Mouse (Mus musculus) hindbrain, embryonic 16.5 days (tissue): ENCODE measurements around the gene Hps4. TPM values are rescaled to one million over a fixed set of nuclear protein-coding genes. Genes with fewer than 3 reads are reported as not detected.

Experiments
- ATAC-seq: fragments of 200-750 bp; cut with Nextera tagmentation; 2 replicates; pipeline ENCODE4 v1.8.0; 2017; ENCODE audit warnings: moderate TSS enrichment, moderate library complexity
- H3K27ac ChIP-seq: fragments of 300-500 bp; sonication (generic); 2 replicates; pipeline ENCODE4 v1.5.1; 2014; ENCODE audit warnings: low read depth, mild to moderate bottlenecking, control low read depth, low read length, moderate library complexity
- H3K27me3 ChIP-seq: fragments of 300-500 bp; sonication (generic); replicated peaks from 2 replicates; pipeline ENCODE4 v1.6.1; 2014; ENCODE audit warnings: low read length; ENCODE audit not compliant: control insufficient read depth, insufficient read depth
- H3K36me3 ChIP-seq: fragments of 300-500 bp; sonication (generic); 2 replicates; pipeline ENCODE4 v1.6.1; 2014; ENCODE audit warnings: mild to moderate bottlenecking, low read length, moderate library complexity, mixed read lengths; ENCODE audit not compliant: control insufficient read depth, insufficient read depth
- H3K4me1 ChIP-seq: fragments of 300-500 bp; sonication (generic); 2 replicates; pipeline ENCODE4 v1.6.1; 2014; ENCODE audit warnings: low read depth, low read length; ENCODE audit not compliant: control insufficient read depth, insufficient read depth
- H3K4me2 ChIP-seq: fragments of 300-500 bp; sonication (generic); 2 replicates; pipeline ENCODE4 v1.6.1; 2014; ENCODE audit warnings: mild to moderate bottlenecking, low read length, control low read depth, moderate library complexity
- H3K4me3 ChIP-seq: fragments of 300-500 bp; sonication (generic); 2 replicates; pipeline ENCODE4 v1.5.1; 2014; ENCODE audit warnings: mild to moderate bottlenecking, low read length, control low read depth, moderate library complexity
- H3K9ac ChIP-seq: fragments of 300-500 bp; sonication (generic); 2 replicates; pipeline ENCODE4 v1.6.1; 2014; ENCODE audit warnings: low read depth, mild to moderate bottlenecking, control low read depth, low read length, moderate library complexity
- H3K9me3 ChIP-seq: fragments of 300-500 bp; sonication (generic); 2 replicates; pipeline ENCODE4 v1.6.1; 2014; ENCODE audit warnings: mild to moderate bottlenecking, low read length, moderate library complexity; ENCODE audit not compliant: control insufficient read depth
- WGBS: fragments of 180-500 bp; shearing (Covaris S2); extraction: QIAGEN DNeasy Blood & Tissue Kit; methylation state at CpG from one replicate; pipeline ENCODE4 v1.1.7; 2014; 5-methylcytosine and 5-hydroxymethylcytosine counted together
- polyA plus RNA-seq: library from polyadenylated mRNA; unstranded; fragments of >200 nt; fragmentation: Nextera tagmentation; extraction: Ambion mirVana; gene quantifications from 2 replicates; pipeline ENCODE4 v1.2.1, GENCODE M21; 2015

Gene Hps4
- polyA plus RNA-seq, 1 experiment from 2014 or later: 37.4 TPM

- 61% methylated on average over 16 of the region's 17 CpGs for WGBS
- peak; percentile 60 for ATAC-seq
Observed at GRCm38 (mm10) chr5:112382641-112383330, 39.9 kb downstream of the Hps4 start.

GRCm38 (mm10) chr5:112384805-112385472 lies 42.1 kb downstream of the Hps4 start:
- Histone ChIP-seq H3K27ac (no peak overlapping the region), H3K36me3 (peaks cover 27% of the 10 kb centered on the region), H3K27me3 (no peaks in the 10 kb centered on the region), H3K9ac (no peak overlapping the region), H3K4me2 (no peak overlapping the region), H3K9me3 (no peaks in the 10 kb centered on the region), H3K4me1 (peaks cover 22% of the 10 kb centered on the region), H3K4me3 (no peak overlapping the region)
- ATAC-seq: no peak
- WGBS: 89% methylated on average over 13 of the region's 13 CpGs

More at GRCm38 (mm10) chr5:112382641-112383330, 39.9 kb downstream of the Hps4 start:
- Histone ChIP-seq H3K4me1 (peaks cover 8% of the 10 kb centered on the region), H3K4me2 (no peak overlapping the region), H3K27me3 (no peaks in the 10 kb centered on the region), H3K27ac (peak overlapping the region; percentile 64; the same call in 1 of the 2 replicates), H3K9me3 (no peaks in the 10 kb centered on the region), H3K36me3 (peaks cover 35% of the 10 kb centered on the region), H3K9ac (no peak overlapping the region), H3K4me3 (no peak overlapping the region)

- ATAC-seq: no peak
- H3K27me3 ChIP-seq: no peaks in the 10 kb centered on the region
- H3K4me3 ChIP-seq: no peak overlapping the region
- peaks cover 30% of the 10 kb centered on the region for H3K36me3 ChIP-seq
- WGBS: 75% methylated on average over 2 of the region's 2 CpGs
- H3K4me2 ChIP-seq: no peak overlapping the region
- no peaks in the 10 kb centered on the region for H3K9me3 ChIP-seq
- no peak overlapping the region for H3K27ac ChIP-seq
- H3K9ac ChIP-seq: no peak overlapping the region
- peaks cover 28% of the 10 kb centered on the region for H3K4me1 ChIP-seq
Observed at GRCm38 (mm10) chr5:112385973-112386372, 43.1 kb downstream of the Hps4 start.

- no peaks in the 10 kb centered on the region for H3K27me3 ChIP-seq
- peaks cover 40% of the 10 kb centered on the region for H3K4me1 ChIP-seq
- H3K9ac ChIP-seq: peak overlapping the region; percentile 39
- 74% methylated on average over 9 of the region's 9 CpGs for WGBS
- peak overlapping the region; percentile 28 for H3K4me2 ChIP-seq
- peaks cover 33% of the 10 kb centered on the region for H3K36me3 ChIP-seq
- H3K9me3 ChIP-seq: no peaks in the 10 kb centered on the region
- no peak overlapping the region for H3K27ac ChIP-seq
- ATAC-seq: no peak
- H3K4me3 ChIP-seq: no peak overlapping the region; the same call in 1 of the 2 replicates
Observed at GRCm38 (mm10) chr5:112389352-112389751, 46.5 kb downstream of the Hps4 start.

- Histone ChIP-seq H3K9ac (0 out of 2 replicates have a peak overlapping the region, but pooled peaks have one; percentile 23), H3K27me3 (no peaks in the 10 kb centered on the region), H3K4me1 (peaks cover 45% of the 10 kb centered on the region), H3K9me3 (no peaks in the 10 kb centered on the region), H3K36me3 (peaks cover 20% of the 10 kb centered on the region), H3K4me3 (no peak overlapping the region), H3K4me2 (0 out of 2 replicates have a peak overlapping the region, but pooled peaks have one; percentile 6), H3K27ac (no peak overlapping the region)
- WGBS: 64% methylated on average over 16 of the region's 16 CpGs
- no peak for ATAC-seq
Observed at GRCm38 (mm10) chr5:112391002-112391401, 48.1 kb downstream of the Hps4 start.

GRCm38 (mm10) chr5:112391676-112392323 lies 48.9 kb downstream of the Hps4 start:
- no peak overlapping the region for H3K4me3 ChIP-seq
- no peak overlapping the region for H3K9ac ChIP-seq
- ATAC-seq: no peak
- H3K4me1 ChIP-seq: peaks cover 45% of the 10 kb centered on the region
- peaks cover 13% of the 10 kb centered on the region for H3K36me3 ChIP-seq
- no peaks in the 10 kb centered on the region for H3K9me3 ChIP-seq
- H3K27me3 ChIP-seq: no peaks in the 10 kb centered on the region
- no peak overlapping the region for H3K4me2 ChIP-seq
- H3K27ac ChIP-seq: no peak overlapping the region
- 69% methylated on average over 27 of the region's 27 CpGs for WGBS

GRCm38 (mm10) chr5:112393741-112394414 lies 51.0 kb downstream of the Hps4 start:
- peak overlapping the region; percentile 78 for H3K4me2 ChIP-seq
- peak; percentile 3 for ATAC-seq
- peaks cover 41% of the 10 kb centered on the region for H3K4me1 ChIP-seq
- WGBS: 8% methylated on average over 16 of the region's 18 CpGs
- peak overlapping the region; percentile 71 for H3K4me3 ChIP-seq
- peak overlapping the region; percentile 84 for H3K9ac ChIP-seq
- peak overlapping the region; percentile 85 for H3K27ac ChIP-seq
- H3K9me3 ChIP-seq: no peaks in the 10 kb centered on the region
- H3K27me3 ChIP-seq: no peaks in the 10 kb centered on the region
- H3K36me3 ChIP-seq: peaks cover 6% of the 10 kb centered on the region

GRCm38 (mm10) chr5:112394415-112394763 lies 51.5 kb downstream of the Hps4 start:
- ATAC-seq: peak; percentile 78
- Histone ChIP-seq H3K27ac (peak overlapping the region; percentile 85), H3K4me1 (peaks cover 36% of the 10 kb centered on the region), H3K4me2 (peak overlapping the region; percentile 78), H3K9me3 (no peaks in the 10 kb centered on the region), H3K9ac (peak overlapping the region; percentile 84), H3K4me3 (peak overlapping the region; percentile 71), H3K27me3 (no peaks in the 10 kb centered on the region), H3K36me3 (peaks cover 6% of the 10 kb centered on the region)
- WGBS: under 1% methylated on average over 13 of the region's 28 CpGs
